Mouse (Mus musculus) bone marrow macrophage, adult 2 months (primary cell): ENCODE results near the gene Rhof. TPM values are rescaled to one million over a fixed set of nuclear protein-coding genes. Genes with fewer than 3 reads are reported as not detected.

ENCODE experiments used
- H3K27ac ChIP-seq: 2 replicates; pipeline ENCODE4 v1.5.1; 2012; ENCODE audit warnings: low read depth, low read length; ENCODE audit not compliant: insufficient read depth
- H3K4me1 ChIP-seq: 2 replicates; pipeline ENCODE4 v1.6.1; 2012; ENCODE audit warnings: low read length; ENCODE audit not compliant: control insufficient read depth, insufficient read depth
- H3K4me3 ChIP-seq: 2 replicates; pipeline ENCODE4 v1.5.1; 2012; ENCODE audit warnings: mild to moderate bottlenecking, low read length, moderate library complexity; ENCODE audit not compliant: insufficient read depth
- CTCF ChIP-seq: IDR thresholded peaks from 2 replicates; pipeline ENCODE4 v1.5.1; 2012; ENCODE audit warnings: low read depth, mild to moderate bottlenecking, low read length, moderate library complexity
- POLR2A ChIP-seq: IDR thresholded peaks from 2 replicates; pipeline ENCODE4 v1.6.1; 2012; ENCODE audit warnings: mild to moderate bottlenecking, low read depth, low read length, borderline replicate concordance
- polyA plus RNA-seq: library from polyadenylated mRNA; stranded (reverse); fragments of >200 nt; gene quantifications from 2 replicates; pipeline ENCODE4 v1.2.4, GENCODE M21; 2012; ENCODE audit not compliant: missing spikeins, insufficient read depth, insufficient read length

Gene Rhof
- polyA plus RNA-seq, 1 experiment, result 1.8 TPM

DNA sequence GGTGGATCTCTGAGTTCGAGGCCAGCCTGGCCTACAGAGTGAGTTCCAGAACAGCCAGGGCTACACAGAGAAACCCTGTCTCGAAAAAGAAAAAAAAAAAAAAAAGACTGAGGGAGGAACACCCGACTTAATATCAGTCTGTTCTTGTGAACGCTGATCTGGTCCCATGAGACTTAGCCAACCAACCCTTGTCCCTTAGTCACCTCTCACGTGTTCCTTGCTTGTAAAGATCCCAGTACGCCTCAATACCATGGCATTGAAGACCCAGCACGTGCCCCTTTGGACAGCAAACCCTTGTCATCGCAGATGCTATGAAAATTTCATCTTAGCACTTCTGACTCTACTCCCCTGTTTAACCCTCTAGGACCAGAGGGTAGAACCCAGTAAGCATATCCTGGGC lies 36.2 kb downstream of the Rhof start:
- Histone ChIP-seq H3K4me3 (no peak overlapping the region), H3K27ac (no peak overlapping the region), H3K4me1 (no peaks in the 10 kb centered on the region)
- TF ChIP-seq POLR2A (no peak), CTCF (no peak)

GRCm38 (mm10) chr5:123094238-123094991 lies 38.1 kb downstream of the Rhof start:
- no peak overlapping the region for H3K27ac ChIP-seq
- TF ChIP-seq POLR2A, result no peak
- 0 out of 2 replicates have a peak, but pooled peaks have one; percentile 7 for TF ChIP-seq CTCF
- H3K4me1 ChIP-seq, result no peaks in the 10 kb centered on the region
- no peak overlapping the region for H3K4me3 ChIP-seq

- Histone ChIP-seq H3K4me3 (no peak overlapping the region), H3K27ac (no peak overlapping the region), H3K4me1 (peaks cover 4% of the 10 kb centered on the region; the same call in 1 of the 2 replicates)
- TF ChIP-seq CTCF (no peak), POLR2A (no peak)
Observed at GRCm38 (mm10) chr5:123093077-123093633, 39.3 kb downstream of the Rhof start.

DNA sequence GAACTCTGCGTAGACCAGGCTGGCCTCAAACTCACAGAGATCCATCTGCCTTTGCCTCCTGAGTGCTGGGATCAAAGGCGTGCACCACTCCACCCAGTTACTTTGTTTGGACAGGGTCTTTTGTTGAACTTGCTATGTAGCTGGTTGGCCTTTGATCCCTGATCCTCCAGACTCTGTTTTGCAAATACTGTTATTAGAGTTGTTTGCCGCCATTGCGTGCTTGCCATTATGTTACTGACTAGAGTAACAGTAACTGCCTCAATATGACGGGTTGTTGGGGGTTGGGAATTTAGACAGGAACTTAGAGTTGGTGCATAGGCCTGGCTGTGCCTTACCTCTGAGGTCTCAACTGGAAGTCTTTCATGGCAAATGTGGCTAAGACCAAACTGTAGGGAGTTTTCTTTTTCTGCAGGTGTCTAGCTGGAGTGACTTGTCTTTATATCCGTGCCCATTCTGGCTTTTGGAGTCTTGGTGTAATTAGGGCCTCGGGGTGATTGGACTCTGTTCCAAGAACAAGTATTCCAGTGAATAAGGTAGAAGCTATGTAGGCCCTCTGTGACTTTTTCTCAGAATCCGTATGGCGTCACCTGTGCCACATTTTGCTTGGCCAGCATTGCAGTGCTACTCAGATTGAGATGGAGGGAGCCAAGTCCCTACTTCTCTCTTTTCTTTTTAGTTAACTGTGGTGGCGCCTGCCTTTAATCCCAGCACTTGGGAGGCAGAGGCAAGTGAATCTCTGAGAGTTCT lies 41.8 kb downstream of the Rhof start:
- Histone ChIP-seq H3K4me3 (no peak overlapping the region), H3K4me1 (peaks cover 16% of the 10 kb centered on the region), H3K27ac (no peak overlapping the region)
- TF ChIP-seq CTCF (no peak), POLR2A (no peak)

GRCm38 (mm10) chr5:123088784-123089183 lies 43.7 kb downstream of the Rhof start:
- no peak overlapping the region for H3K4me3 ChIP-seq
- peaks cover 20% of the 10 kb centered on the region for H3K4me1 ChIP-seq
- no peak for TF ChIP-seq CTCF
- H3K27ac ChIP-seq, result no peak overlapping the region

GRCm38 (mm10) chr5:123086501-123086900 lies 46.0 kb downstream of the Rhof start:
- TF ChIP-seq POLR2A (no peak), CTCF (no peak)
- Histone ChIP-seq H3K4me1 (peaks cover 20% of the 10 kb centered on the region), H3K27ac (no peak overlapping the region), H3K4me3 (no peak overlapping the region)

GRCm38 (mm10) chr5:123083340-123084050 lies 49.0 kb downstream of the Rhof start:
- H3K27ac ChIP-seq, result no peak overlapping the region
- H3K4me3 ChIP-seq, result no peak overlapping the region
- peaks cover 24% of the 10 kb centered on the region for H3K4me1 ChIP-seq
- no peak for TF ChIP-seq POLR2A
- no peak for TF ChIP-seq CTCF

- TF ChIP-seq CTCF (no peak), POLR2A (no peak)
- Histone ChIP-seq H3K4me3 (no peak overlapping the region), H3K27ac (no peak overlapping the region), H3K4me1 (peaks cover 26% of the 10 kb centered on the region)
Observed at GRCm38 (mm10) chr5:123080510-123080909, 52.0 kb downstream of the Rhof start.

GRCm38 (mm10) chr5:123080041-123080440 lies 52.5 kb downstream of the Rhof start:
- Histone ChIP-seq H3K4me1 (peaks cover 29% of the 10 kb centered on the region), H3K4me3 (peak overlapping the region; percentile 38), H3K27ac (peak overlapping the region; percentile 65)
- TF ChIP-seq CTCF, result no peak
- TF ChIP-seq POLR2A, result no peak
